Mouse (Mus musculus): ENCODE data around the gene Fbn1. TPM values are rescaled to one million over a fixed set of nuclear protein-coding genes. Genes with fewer than 3 reads are reported as not detected.

Gene Fbn1
- total and polyA plus RNA-seq, 2 experiments from 2014 or later, result 12.7 to 127 TPM

DNA sequence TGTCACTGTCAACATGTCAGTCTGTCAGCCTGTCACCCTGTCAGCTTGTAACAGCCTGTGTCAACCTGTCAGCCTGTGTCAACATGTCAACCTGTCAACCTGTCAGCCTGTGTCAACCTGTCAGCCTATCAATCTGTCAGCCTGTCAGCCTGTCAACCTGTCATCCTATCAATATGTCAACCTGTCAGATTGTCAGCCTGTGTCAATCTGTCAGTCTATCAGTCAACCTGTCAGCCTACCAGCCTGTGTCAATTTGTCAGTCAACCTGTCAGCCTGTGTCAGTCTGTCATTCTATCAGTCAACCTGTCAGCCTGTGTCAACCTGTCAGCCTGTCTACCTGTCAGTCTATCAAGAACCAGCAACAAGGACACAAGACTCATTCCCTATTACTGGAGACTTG is 6.3 kb downstream of the Fbn1 start:
- Histone ChIP-seq H3K9ac (replicated peaks; ENCODE audit: low read depth, low read length) (no peak overlapping the region), H3K9me3 (replicated peaks; ENCODE audit: control insufficient read depth, low read length) (no peaks in the 10 kb centered on the region; the same call in 1 of the 2 replicates), H3K36me3 (replicated peaks; ENCODE audit: control insufficient read depth, insufficient read depth, low read length) (no peaks in the 10 kb centered on the region; the same call in 1 of the 2 replicates), H3K4me2 (ENCODE audit: low read depth, low read length) (no peak overlapping the region), H3K27me3 (ENCODE audit: control insufficient read depth, insufficient read depth, low read length) (peaks cover 7% of the 10 kb centered on the region), H3K4me1 (ENCODE audit: control insufficient read depth, insufficient read depth) (0 out of 2 replicates have a peak, but pooled peaks cover 1% of the 10 kb centered on the region), H3K27ac (ENCODE audit: low read depth) (no peak overlapping the region), H3K4me3 (ENCODE audit: low read depth, low read length) (no peak overlapping the region)
- no peak for TF ChIP-seq EP300 (IDR thresholded peaks at IDR 0.05; ENCODE audit: low read depth)
- no peak for TF ChIP-seq CTCF (IDR thresholded peaks at IDR 0.05; ENCODE audit: low read depth)
- ATAC-seq (ENCODE audit: insufficient read depth, low read depth) (no peak), DNase-seq (ENCODE audit: low spot score) (no peak)

DNA sequence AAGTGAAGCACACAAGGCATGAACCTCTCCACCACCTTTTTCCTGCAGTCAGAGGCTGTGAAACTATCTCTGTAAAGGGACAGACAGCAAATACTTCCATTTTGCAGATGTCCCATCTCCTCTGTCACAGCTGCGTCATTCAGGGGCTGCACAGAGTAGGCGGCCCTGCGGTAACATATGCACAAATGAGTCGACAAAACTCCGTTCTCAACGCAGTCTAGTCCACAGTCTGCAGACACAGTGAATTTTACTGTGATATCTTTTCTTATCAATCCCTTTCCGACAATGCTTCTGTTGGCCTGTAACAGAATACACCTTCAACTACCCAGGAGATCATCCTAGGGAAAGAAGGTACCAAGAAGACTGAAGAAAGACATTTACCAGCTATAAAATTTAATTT is 9.6 kb downstream of the Fbn1 start:
- Histone ChIP-seq H3K9ac (replicated peaks; ENCODE audit: low read depth, low read length) (no peak overlapping the region), H3K4me2 (ENCODE audit: low read depth, low read length) (no peak overlapping the region), H3K27ac (ENCODE audit: low read depth) (no peak overlapping the region), H3K9me3 (replicated peaks; ENCODE audit: control insufficient read depth, low read length) (no peaks in the 10 kb centered on the region; the same call in 1 of the 2 replicates), H3K27me3 (ENCODE audit: control insufficient read depth, insufficient read depth, low read length) (no peaks in the 10 kb centered on the region), H3K4me3 (ENCODE audit: low read depth, low read length) (no peak overlapping the region), H3K36me3 (replicated peaks; ENCODE audit: control insufficient read depth, insufficient read depth, low read length) (no peaks in the 10 kb centered on the region; the same call in 1 of the 2 replicates), H3K4me1 (ENCODE audit: control insufficient read depth, insufficient read depth) (no peaks in the 10 kb centered on the region)
- no peak for TF ChIP-seq EP300 (IDR thresholded peaks at IDR 0.05; ENCODE audit: low read depth)
- TF ChIP-seq CTCF (IDR thresholded peaks at IDR 0.05; ENCODE audit: low read depth), result no peak
- ATAC-seq (ENCODE audit: insufficient read depth, low read depth) (no peak), DNase-seq (ENCODE audit: low spot score) (no peak)
- 73% methylated on average over 7 of the region's 7 CpGs for WGBS

DNA sequence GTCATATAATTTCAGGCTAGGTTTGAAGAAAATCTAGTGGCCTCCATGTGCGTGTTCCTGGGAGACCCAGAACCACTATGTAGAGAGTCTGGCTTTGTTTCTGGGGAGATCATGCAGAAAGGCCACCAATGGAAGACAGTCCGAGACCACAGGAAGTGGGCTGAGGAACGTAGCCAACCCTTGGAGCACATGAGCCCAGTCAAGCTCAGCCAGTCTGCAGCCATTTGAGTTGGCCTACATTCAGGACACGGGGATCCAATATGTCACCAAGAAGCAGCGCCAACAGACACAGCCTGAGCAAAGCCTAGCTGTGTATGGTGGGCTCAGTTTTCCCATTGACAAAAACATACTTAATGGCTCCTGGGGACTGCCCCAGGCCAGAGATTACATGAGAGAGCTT is 11.1 kb downstream of the Fbn1 start:
- Histone ChIP-seq H3K27me3 (ENCODE audit: control insufficient read depth, insufficient read depth, low read length) (no peaks in the 10 kb centered on the region), H3K4me2 (ENCODE audit: low read depth, low read length) (no peak overlapping the region), H3K4me3 (ENCODE audit: low read depth, low read length) (no peak overlapping the region), H3K27ac (ENCODE audit: low read depth) (no peak overlapping the region), H3K4me1 (ENCODE audit: control insufficient read depth, insufficient read depth) (no peaks in the 10 kb centered on the region; the same call in 1 of the 2 replicates), H3K9ac (replicated peaks; ENCODE audit: low read depth, low read length) (no peak overlapping the region), H3K9me3 (replicated peaks; ENCODE audit: control insufficient read depth, low read length) (no peaks in the 10 kb centered on the region; the same call in 1 of the 2 replicates), H3K36me3 (replicated peaks; ENCODE audit: control insufficient read depth, insufficient read depth, low read length) (no peaks in the 10 kb centered on the region; the same call in 1 of the 2 replicates)
- WGBS, result 70% methylated on average over 5 of the region's 5 CpGs
- no peak for DNase-seq (ENCODE audit: low spot score)
- TF ChIP-seq CTCF (IDR thresholded peaks at IDR 0.05; ENCODE audit: low read depth), result no peak
- ATAC-seq (ENCODE audit: insufficient read depth, low read depth), result no peak

DNA sequence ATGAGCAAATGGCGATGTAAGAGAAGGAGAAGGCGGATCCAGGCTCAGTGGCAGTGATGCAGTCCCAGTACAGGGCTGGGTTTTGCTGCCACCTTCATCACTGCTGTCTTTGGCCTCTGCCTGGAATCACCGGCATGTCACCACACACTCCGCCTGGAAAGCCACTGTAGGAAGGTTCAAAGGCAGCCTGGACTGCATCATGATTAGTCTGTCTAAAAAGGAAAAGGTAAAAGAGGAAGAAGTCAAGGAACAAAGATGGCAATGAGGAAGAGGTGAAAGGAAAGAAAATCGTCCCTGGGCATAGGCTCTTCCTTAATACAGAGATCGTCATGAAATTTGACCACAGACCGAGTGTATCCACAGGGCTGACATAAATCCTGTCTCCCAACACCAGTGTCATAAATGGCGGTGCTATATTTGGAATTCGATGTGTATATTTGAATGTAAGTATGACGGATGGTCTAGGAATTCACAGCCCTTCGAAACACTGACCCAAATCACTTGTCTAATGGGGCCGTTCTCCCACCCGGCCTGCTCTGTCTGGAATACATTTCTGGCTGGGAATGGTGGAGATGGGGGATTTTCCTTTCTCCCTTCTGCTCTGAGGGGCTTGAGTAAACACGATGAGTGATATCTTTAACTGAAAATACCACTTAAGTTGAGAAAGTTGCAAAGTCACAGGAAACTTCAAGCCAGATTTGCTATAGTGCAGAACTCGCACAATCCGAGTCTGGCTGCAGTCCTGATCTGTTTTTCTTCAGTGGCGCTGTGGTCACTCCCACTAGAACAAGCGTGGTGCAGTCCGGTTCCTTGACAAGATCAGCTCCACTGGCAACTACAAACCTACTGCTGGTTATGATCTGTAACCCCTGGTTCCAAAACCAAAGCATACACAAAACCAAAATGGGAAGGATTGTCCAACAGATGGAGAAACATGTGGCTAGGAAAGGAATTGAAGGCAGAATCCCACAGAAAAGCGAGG is 12.7 kb downstream of the Fbn1 start:
- ATAC-seq (ENCODE audit: insufficient read depth, low read depth) (no peak), DNase-seq (ENCODE audit: low spot score) (no peak)
- no peaks in the 10 kb centered on the region for H3K9me3 ChIP-seq (replicated peaks; ENCODE audit: control insufficient read depth, low read length)
- H3K4me2 ChIP-seq (ENCODE audit: low read depth, low read length), result no peak overlapping the region
- no peak overlapping the region for H3K4me3 ChIP-seq (ENCODE audit: low read depth, low read length)
- no peaks in the 10 kb centered on the region for H3K27me3 ChIP-seq (ENCODE audit: control insufficient read depth, insufficient read depth, low read length)
- H3K9ac ChIP-seq (replicated peaks; ENCODE audit: low read depth, low read length), result no peak overlapping the region
- 56% methylated on average over 20 of the region's 20 CpGs for WGBS
- no peak overlapping the region; the same call in 1 of the 2 replicates for H3K27ac ChIP-seq (ENCODE audit: low read depth)
- TF ChIP-seq CTCF (IDR thresholded peaks at IDR 0.05; ENCODE audit: low read depth) (no peak), EP300 (IDR thresholded peaks at IDR 0.05; ENCODE audit: low read depth) (no peak)
- H3K4me1 ChIP-seq (ENCODE audit: control insufficient read depth, insufficient read depth), result no peaks in the 10 kb centered on the region; the same call in 1 of the 2 replicates
- H3K36me3 ChIP-seq (replicated peaks; ENCODE audit: control insufficient read depth, insufficient read depth, low read length), result no peaks in the 10 kb centered on the region; the same call in 1 of the 2 replicates

DNA sequence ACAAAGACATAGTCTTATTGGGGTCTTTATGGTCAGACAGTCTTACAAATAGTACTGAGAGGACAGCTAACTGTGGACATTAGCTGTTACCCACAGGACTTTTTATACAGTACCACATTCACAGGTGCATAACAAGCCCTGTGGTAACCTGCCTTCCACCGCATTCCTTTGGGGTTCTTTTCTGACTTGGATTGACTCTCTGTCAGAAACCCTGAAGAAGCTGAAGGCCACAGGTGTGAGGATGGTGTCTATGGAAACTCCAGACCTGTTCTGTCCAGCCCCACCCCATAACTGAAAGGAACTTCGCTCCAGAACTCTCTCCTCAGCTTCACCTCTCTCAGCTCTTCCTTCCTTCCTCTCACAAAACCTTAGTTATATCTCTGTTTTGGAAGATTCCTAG is 13.5 kb downstream of the Fbn1 start:
- Histone ChIP-seq H3K4me3 (ENCODE audit: low read depth, low read length) (no peak overlapping the region), H3K9ac (replicated peaks; ENCODE audit: low read depth, low read length) (no peak overlapping the region), H3K27ac (ENCODE audit: low read depth) (no peak overlapping the region), H3K4me2 (ENCODE audit: low read depth, low read length) (no peak overlapping the region), H3K27me3 (ENCODE audit: control insufficient read depth, insufficient read depth, low read length) (no peaks in the 10 kb centered on the region), H3K4me1 (ENCODE audit: control insufficient read depth, insufficient read depth) (no peaks in the 10 kb centered on the region; the same call in 1 of the 2 replicates), H3K9me3 (replicated peaks; ENCODE audit: control insufficient read depth, low read length) (no peaks in the 10 kb centered on the region), H3K36me3 (replicated peaks; ENCODE audit: control insufficient read depth, insufficient read depth, low read length) (no peaks in the 10 kb centered on the region; the same call in 1 of the 2 replicates)
- ATAC-seq (ENCODE audit: insufficient read depth, low read depth) (no peak), DNase-seq (ENCODE audit: low spot score) (no peak)
- 92% methylated on average over 2 of the region's 2 CpGs for WGBS
- TF ChIP-seq EP300 (IDR thresholded peaks at IDR 0.05; ENCODE audit: low read depth) (no peak), CTCF (IDR thresholded peaks at IDR 0.05; ENCODE audit: low read depth) (no peak)
